Mouse (Mus musculus) sigmoid colon, adult 10 weeks (tissue): ENCODE results near the gene Igf2bp2. TPM values are rescaled to one million over a fixed set of nuclear protein-coding genes. Genes with fewer than 3 reads are reported as not detected.

Experiments used
- polyA plus RNA-seq: library from polyadenylated mRNA; stranded (reverse); fragments of 350-450 nt; fragmentation: Illumina TruSeq; extraction: RNeasy Lipid Tissue Mini Kit (QIAGEN cat#74804); gene quantifications from one replicate; pipeline ENCODE4 v1.2.3, GENCODE M21; 2014; ENCODE audit warnings: low read depth, low replicate concordance

The Igf2bp2 gene
- polyA plus RNA-seq, result 26.4 TPM

DNA sequence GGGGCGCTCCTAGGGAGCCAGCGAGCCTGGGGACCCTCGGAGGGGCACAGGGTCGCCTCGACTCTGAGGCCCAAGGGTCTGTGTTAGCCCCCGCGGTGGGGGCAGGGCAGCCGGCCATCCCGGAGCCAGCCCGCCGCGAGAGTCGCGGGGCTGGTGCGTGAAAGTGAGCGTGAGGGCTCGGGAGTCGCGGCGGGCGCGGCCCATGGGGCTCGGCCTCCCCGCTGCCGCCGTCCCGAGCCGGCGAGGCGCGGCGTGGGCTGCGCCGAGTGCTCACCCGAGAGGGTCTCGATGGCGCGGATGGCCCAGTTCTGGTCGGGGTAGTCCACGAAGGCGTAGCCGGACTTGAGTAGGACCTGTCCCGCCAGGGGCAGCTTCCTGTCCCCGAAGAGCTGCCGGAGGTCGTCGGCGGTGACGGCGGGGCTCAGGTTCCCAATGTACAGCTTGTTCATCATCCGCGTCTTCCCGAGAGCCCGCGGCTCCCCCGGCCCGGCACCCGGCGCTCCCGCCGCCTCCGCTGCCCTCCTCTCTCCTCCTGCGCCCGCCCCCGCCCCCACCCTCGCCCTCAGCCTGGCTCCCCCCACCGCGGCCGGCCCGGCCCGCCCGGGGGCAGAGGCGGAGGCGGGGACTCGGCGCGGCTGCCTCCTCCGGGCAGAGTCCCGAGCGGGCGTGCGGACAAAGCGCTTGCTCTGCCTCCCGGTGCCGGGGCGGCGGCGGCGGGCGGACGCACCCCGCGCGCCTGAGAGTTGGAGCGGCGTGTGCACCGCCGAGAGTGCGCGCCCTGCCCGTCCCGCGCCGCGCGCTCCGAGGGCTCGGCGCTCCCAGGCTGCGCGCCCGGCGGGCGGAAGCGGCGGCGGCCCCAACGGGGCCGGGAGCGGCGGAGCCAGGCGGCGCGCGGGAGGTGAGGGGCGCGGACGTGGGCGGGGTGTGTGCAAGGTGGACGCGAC, at the start of gene Igf2bp2:
TSS of gene Igf2bp2 (minus strand) at position 788 of the 944 bp plus-strand sequence.

DNA sequence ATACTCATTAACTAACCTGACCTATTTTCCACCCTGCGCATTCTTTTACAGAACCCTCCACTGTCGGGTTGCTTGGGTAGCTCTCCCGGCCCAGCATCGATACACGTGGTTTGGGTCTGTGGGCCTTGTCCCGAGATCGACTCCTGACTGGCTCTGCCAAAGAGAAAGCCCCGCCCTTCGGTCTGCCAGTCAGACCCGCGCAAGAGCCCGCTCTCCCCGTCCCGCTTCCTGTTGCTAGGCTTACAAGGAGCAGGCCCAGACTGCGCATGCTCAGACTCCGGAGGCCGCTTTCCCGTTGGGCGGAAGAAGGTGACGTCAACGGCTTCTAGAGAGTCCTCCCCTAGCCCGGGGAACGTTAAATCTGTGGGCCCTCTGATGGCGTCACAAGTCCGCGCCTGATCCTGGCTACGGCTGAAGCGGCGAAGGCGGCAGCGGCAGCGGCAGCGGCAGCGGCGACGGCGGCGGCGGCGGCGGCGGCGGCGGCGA, 154.0 kb downstream of the Igf2bp2 start, which contains the start of gene Senp2:
TSS of gene Senp2 (plus strand) at position 386 of the 486 bp plus-strand sequence.

Other genes starting within 250 kb of the Igf2bp2 start
- 8.7 TPM for gene Tmem41a, start 215.7 kb downstream of the Igf2bp2 start, polyA plus RNA-seq
- 30.8 TPM for gene Liph, start 167.6 kb downstream of the Igf2bp2 start, polyA plus RNA-seq
- gene Senp2, start 153.8 kb downstream of the Igf2bp2 start, polyA plus RNA-seq, result 67.1 TPM
- gene Tra2b, start 102.7 kb upstream of the Igf2bp2 start, polyA plus RNA-seq, result 284 TPM